Mouse (Mus musculus) embryonic fibroblast, embryonic 13.5 days (primary cell): Measurements from ENCODE around the gene Avpr1a.

Experiments used
- CTCF ChIP-seq: IDR thresholded peaks from 2 replicates; pipeline ENCODE4 v1.5.1; 2011; ENCODE audit warnings: mild to moderate bottlenecking, control low read depth, low read length, moderate library complexity, borderline replicate concordance; ENCODE audit not compliant: insufficient read depth
- POLR2A ChIP-seq: IDR thresholded peaks from 2 replicates; pipeline ENCODE4 v1.6.1; 2011; ENCODE audit warnings: low read depth, mild to moderate bottlenecking, control low read depth, low read length, moderate library complexity

DNA sequence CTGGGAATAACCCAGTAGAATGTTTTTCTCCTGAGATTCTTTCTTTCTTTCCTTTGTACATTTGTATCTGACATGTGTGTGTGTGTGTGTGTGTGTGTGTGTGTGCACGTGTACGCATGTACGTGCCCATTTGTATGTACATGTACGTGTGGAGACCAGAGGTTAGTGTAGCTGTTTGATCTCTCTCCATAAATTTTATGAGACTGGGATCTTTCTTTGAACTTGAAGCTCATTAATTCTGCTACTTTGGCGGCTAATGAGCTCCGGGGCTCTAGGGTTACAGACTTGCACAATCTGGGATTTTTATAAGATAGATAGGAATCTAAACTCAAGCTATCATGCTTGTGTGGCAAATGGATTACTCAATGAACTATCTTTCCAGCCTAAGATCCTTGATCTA is 42.0 kb upstream of the Avpr1a start:
- TF ChIP-seq POLR2A (no peak), CTCF (no peak)
